Mouse (Mus musculus): Measurements from ENCODE around the gene Epn3.

DNA sequence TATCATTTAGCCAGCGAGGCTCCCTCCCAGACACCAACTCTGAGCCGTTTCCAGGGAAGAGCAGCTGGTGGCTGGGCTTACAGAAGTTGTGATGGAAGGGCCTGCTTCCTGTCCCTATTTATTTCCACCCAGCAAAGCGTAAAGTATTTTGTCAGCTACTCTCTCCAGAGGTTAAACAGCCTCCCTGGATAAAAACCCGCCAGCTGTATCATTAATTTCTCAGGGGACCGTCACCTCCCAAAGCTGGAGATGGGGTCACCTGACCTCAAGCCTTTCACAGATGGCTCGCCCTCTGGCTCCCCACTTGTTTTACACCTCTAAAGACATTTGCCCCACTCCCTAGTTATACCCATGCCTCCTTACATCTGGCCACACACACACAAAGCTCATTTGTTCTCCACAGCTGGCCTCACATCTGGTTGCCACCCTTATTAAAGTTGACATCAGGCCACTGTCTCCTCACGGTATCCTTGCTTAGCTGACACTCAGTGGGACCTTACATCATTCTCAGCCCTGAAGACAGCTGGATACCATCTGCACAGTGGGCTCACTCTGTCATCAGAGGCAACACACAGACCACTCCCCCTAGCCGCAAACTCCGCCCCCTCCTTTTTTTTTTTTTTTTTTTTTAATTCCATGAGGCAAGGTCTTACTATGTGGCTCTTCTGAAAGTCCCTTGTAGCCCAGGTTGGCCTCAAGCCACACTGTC lies 26.6 kb upstream of the Epn3 start:
- TF ChIP-seq POLR2A (IDR thresholded peaks at IDR 0.05; ENCODE audit: low read depth, low read length) (no peak), CTCF (IDR thresholded peaks at IDR 0.05; ENCODE audit: borderline replicate concordance, insufficient read depth, low read length) (no peak)

Measured in embryonic fibroblast, embryonic 13.5 days (primary cell).